Mouse (Mus musculus) midbrain, embryonic 11.5 days (tissue): Measurements from ENCODE around the gene Crtc3. TPM values are rescaled to one million over a fixed set of nuclear protein-coding genes. Genes with fewer than 3 reads are reported as not detected.

Experiments
- ATAC-seq: fragments of 200-750 bp; cut with Nextera tagmentation; 2 replicates; pipeline ENCODE4 v1.8.0; 2017; ENCODE audit warnings: moderate TSS enrichment, moderate library complexity; ENCODE audit not compliant: low FRiP score
- DNase-seq: peaks from one replicate; pipeline ENCODE4 v3.0.0; 2015; ENCODE audit warnings: low spot score; ENCODE audit errors: missing footprints
- H3K27ac ChIP-seq: fragments of 300-500 bp; sonication (generic); 2 replicates; pipeline ENCODE4 v1.5.1; 2014; ENCODE audit warnings: low read depth, low read length
- H3K27me3 ChIP-seq: fragments of 300-500 bp; sonication (generic); 2 replicates; pipeline ENCODE4 v1.6.1; 2014; ENCODE audit warnings: mild to moderate bottlenecking, low read length, moderate library complexity, mixed read lengths; ENCODE audit not compliant: control insufficient read depth, insufficient read depth
- H3K36me3 ChIP-seq: fragments of 300-500 bp; sonication (generic); 2 replicates; pipeline ENCODE4 v1.6.1; 2014; ENCODE audit warnings: mild to moderate bottlenecking, low read length, moderate library complexity, mixed read lengths; ENCODE audit not compliant: control insufficient read depth, insufficient read depth
- H3K4me1 ChIP-seq: fragments of 300-500 bp; sonication (generic); 2 replicates; pipeline ENCODE4 v1.6.1; 2014; ENCODE audit warnings: low read length; ENCODE audit not compliant: control insufficient read depth, insufficient read depth
- H3K4me2 ChIP-seq: fragments of 300-500 bp; sonication (generic); 2 replicates; pipeline ENCODE4 v1.6.1; 2014; ENCODE audit warnings: mild to moderate bottlenecking, moderate library complexity
- H3K4me3 ChIP-seq: fragments of 300-500 bp; sonication (generic); 2 replicates; pipeline ENCODE4 v1.5.1; 2014; ENCODE audit warnings: low read depth, low read length
- H3K9ac ChIP-seq: fragments of 300-500 bp; sonication (generic); 2 replicates; pipeline ENCODE4 v1.6.1; 2014; ENCODE audit warnings: low read length
- H3K9me3 ChIP-seq: fragments of 300-500 bp; sonication (generic); 2 replicates; pipeline ENCODE4 v1.6.1; 2016; ENCODE audit warnings: low read length; ENCODE audit not compliant: control insufficient read depth
- WGBS: fragments of 180-500 bp; shearing (Covaris S2); extraction: QIAGEN DNeasy Blood & Tissue Kit; methylation state at CpG from one replicate; pipeline ENCODE4 v1.1.7; 2014; 5-methylcytosine and 5-hydroxymethylcytosine counted together
- polyA plus RNA-seq: library from polyadenylated mRNA; unstranded; fragments of >200 nt; fragmentation: Nextera tagmentation; extraction: Ambion mirVana; gene quantifications from 2 replicates; pipeline ENCODE4 v1.2.1, GENCODE M21; 2014

Gene Crtc3
- polyA plus RNA-seq, 1 experiment from 2014 or later, result 7.9 TPM

DNA sequence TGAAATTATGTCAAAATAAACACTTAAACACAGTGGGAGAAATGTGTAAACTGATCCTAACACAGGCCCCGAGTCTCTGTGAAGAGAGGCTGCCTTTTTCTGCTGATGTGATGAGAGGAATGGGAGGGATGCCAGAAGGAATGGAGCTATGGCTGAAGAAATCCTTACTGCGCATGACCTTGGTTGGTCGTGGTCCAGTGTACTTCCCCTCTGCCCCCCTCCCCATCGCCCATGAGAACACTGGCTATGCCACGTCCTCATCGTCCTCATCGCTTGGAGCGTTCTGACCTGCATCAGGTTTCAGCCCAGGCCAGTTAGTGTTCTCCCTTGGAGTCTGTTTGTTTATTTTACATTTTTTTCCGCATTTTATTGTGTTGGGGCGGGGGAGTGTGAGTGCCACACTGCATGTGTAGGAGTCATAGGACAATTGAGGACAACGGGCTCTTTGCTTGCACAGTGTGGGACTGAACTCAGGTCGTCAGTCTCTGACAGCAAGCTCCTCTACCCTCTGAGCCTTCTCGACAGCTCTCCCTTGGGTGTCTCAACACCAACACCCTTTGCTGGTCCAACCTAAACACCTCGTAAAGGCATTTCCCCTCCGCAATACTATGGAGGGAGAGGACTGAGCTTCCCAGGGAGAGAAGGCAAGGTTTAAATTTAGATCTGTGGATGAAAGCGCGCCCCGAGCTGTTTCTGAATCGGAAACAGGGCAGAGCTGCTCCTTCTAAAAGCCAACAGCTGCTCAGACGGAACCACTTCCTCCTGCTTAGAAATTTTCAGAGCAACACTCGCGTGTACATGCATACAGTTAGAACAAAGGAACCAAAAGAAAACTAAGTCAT, 134.3 kb downstream of the Crtc3 start:
- Histone ChIP-seq H3K9ac (no peak overlapping the region), H3K27ac (no peak overlapping the region), H3K4me1 (no peaks in the 10 kb centered on the region), H3K9me3 (no peaks in the 10 kb centered on the region), H3K4me2 (no peak overlapping the region), H3K4me3 (no peak overlapping the region), H3K36me3 (no peaks in the 10 kb centered on the region), H3K27me3 (no peaks in the 10 kb centered on the region)
- 76% methylated on average over 22 of the region's 22 CpGs for WGBS
- DNase-seq, result no peak
- ATAC-seq, result no peak

GRCm38 (mm10) chr7:80548513-80549260, 140.0 kb downstream of the Crtc3 start:
- Histone ChIP-seq H3K27ac (no peak overlapping the region), H3K36me3 (no peaks in the 10 kb centered on the region), H3K27me3 (no peaks in the 10 kb centered on the region), H3K4me2 (no peak overlapping the region), H3K4me1 (no peaks in the 10 kb centered on the region), H3K9ac (no peak overlapping the region), H3K4me3 (no peak overlapping the region), H3K9me3 (no peaks in the 10 kb centered on the region)
- no peak for ATAC-seq
- DNase-seq, result no peak
- WGBS, result 79% methylated on average over 7 of the region's 7 CpGs

GRCm38 (mm10) chr7:80542139-80542831, 146.4 kb downstream of the Crtc3 start:
- 84% methylated on average over 7 of the region's 7 CpGs for WGBS
- DNase-seq, result no peak
- no peak for ATAC-seq

GRCm38 (mm10) chr7:80539581-80539980, 149.1 kb downstream of the Crtc3 start:
- Histone ChIP-seq H3K4me2 (no peak overlapping the region), H3K27me3 (no peaks in the 10 kb centered on the region), H3K36me3 (no peaks in the 10 kb centered on the region), H3K4me3 (no peak overlapping the region), H3K27ac (no peak overlapping the region), H3K9me3 (no peaks in the 10 kb centered on the region), H3K9ac (no peak overlapping the region), H3K4me1 (no peaks in the 10 kb centered on the region)
- DNase-seq, result no peak
- ATAC-seq, result no peak
- 68% methylated on average over 5 of the region's 5 CpGs for WGBS

More at GRCm38 (mm10) chr7:80542139-80542831, 146.4 kb downstream of the Crtc3 start:
- Histone ChIP-seq H3K9me3 (no peaks in the 10 kb centered on the region), H3K27me3 (no peaks in the 10 kb centered on the region), H3K27ac (no peak overlapping the region), H3K4me3 (no peak overlapping the region), H3K36me3 (no peaks in the 10 kb centered on the region), H3K4me2 (no peak overlapping the region), H3K9ac (no peak overlapping the region), H3K4me1 (no peaks in the 10 kb centered on the region)

Other genes starting within 250 kb of the Crtc3 start
- gene Blm, start 153.8 kb downstream of the Crtc3 start, polyA plus RNA-seq, result 38.1 and 43.9 TPM in 2 replicates
- 23.5 and 24.8 TPM in 2 replicates for gene Iqgap1, start 137.1 kb upstream of the Crtc3 start, polyA plus RNA-seq
- gene Zscan2, start 172.0 kb upstream of the Crtc3 start, polyA plus RNA-seq, result 3.8 and 5.0 TPM in 2 replicates
- 36.1 and 41.2 TPM in 2 replicates for gene Wdr73, start 212.4 kb upstream of the Crtc3 start, polyA plus RNA-seq
- 6.9 and 7.9 TPM in 2 replicates for gene Nmb, start 216.2 kb upstream of the Crtc3 start, polyA plus RNA-seq